Mouse (Mus musculus) CH12.LX (cell line): ENCODE results near the gene Ace. TPM values are rescaled to one million over a fixed set of nuclear protein-coding genes. Genes with fewer than 3 reads are reported as not detected.
A peak's percentile ranks its signal among the peaks of the same experiment; 100 is the strongest.

Experiments
- DNase-seq: peaks from one replicate; pipeline ENCODE4 v3.0.0-alpha.2; 2013; ENCODE audit errors: extremely low read depth
- H3K27ac ChIP-seq: 2 replicates; pipeline ENCODE4 v1.5.1; 2012; ENCODE audit warnings: low read depth, mild to moderate bottlenecking, control low read depth, moderate library complexity; ENCODE audit not compliant: insufficient read depth
- H3K27me3 ChIP-seq: replicated peaks from 2 replicates; pipeline ENCODE3; 2012; ENCODE audit warnings: inconsistent platforms
- H3K36me3 ChIP-seq, 2 experiments: replicated peaks in 1 of 2; 2 replicates each; pipeline versions ENCODE3 to v1.6.1; 2012; ENCODE audit warnings: inconsistent platforms in 1 of 2, low read length in 1 of 2, mild to moderate bottlenecking in 1 of 2, mixed read lengths in 1 of 2, moderate library complexity in 1 of 2; ENCODE audit not compliant: control insufficient read depth in 1 of 2, insufficient read depth in 1 of 2
- H3K4me1 ChIP-seq, 2 experiments: 2 replicates each; pipeline ENCODE4 v1.6.1; 2012; ENCODE audit warnings: inconsistent platforms in 1 of 2, moderate library complexity in 1 of 2; ENCODE audit not compliant: insufficient read depth in 2 of 2, control insufficient read depth in 1 of 2
- H3K4me2 ChIP-seq: 2 replicates; pipeline ENCODE4 v1.6.1; 2012; ENCODE audit warnings: low read depth, mild to moderate bottlenecking, control low read depth; ENCODE audit not compliant: poor library complexity, insufficient read depth, severe bottlenecking
- H3K4me3 ChIP-seq, 3 experiments: fragments of 150-350 bp in 1 of 3; sonication (generic) in 1 of 3; replicated peaks in 1 of 3; 2 replicates each; pipeline versions ENCODE3 to v1.5.1; 2011 to 2012; ENCODE audit warnings: low read depth in 2 of 3, low read length in 2 of 3, mild to moderate bottlenecking in 2 of 3, moderate library complexity in 2 of 3, control low read depth in 1 of 3, improper control_type of control experiment in 1 of 3, inconsistent platforms in 1 of 3, mixed read lengths in 1 of 3; ENCODE audit not compliant: poor library complexity in 1 of 3
- H3K79me2 ChIP-seq: replicated peaks from 2 replicates; pipeline ENCODE4 v1.6.1; 2012; ENCODE audit warnings: mild to moderate bottlenecking, moderate library complexity; ENCODE audit not compliant: control insufficient read depth, poor library complexity, insufficient read depth, severe bottlenecking; ENCODE audit errors: extremely low read depth
- H3K9ac ChIP-seq: 2 replicates; pipeline ENCODE4 v1.6.1; 2012; ENCODE audit warnings: low read depth, mild to moderate bottlenecking, control low read depth, moderate library complexity; ENCODE audit not compliant: insufficient read depth
- H3K9me3 ChIP-seq: replicated peaks from 2 replicates; pipeline ENCODE3; 2012; ENCODE audit warnings: low read length, inconsistent platforms, mixed read lengths
- BHLHE40 ChIP-seq: IDR thresholded peaks from 2 replicates; pipeline ENCODE4 v1.6.1; 2011; ENCODE audit warnings: mild to moderate bottlenecking, low read depth, low read length, improper control_type of control experiment
- CHD1 ChIP-seq: IDR thresholded peaks from 2 replicates; pipeline ENCODE4 v1.6.1; 2012; ENCODE audit warnings: low read depth, low read length, improper control_type of control experiment, inconsistent platforms
- CHD2 ChIP-seq: IDR thresholded peaks from 2 replicates; pipeline ENCODE4 v1.6.1; 2011; ENCODE audit warnings: low read length, improper control_type of control experiment
- CTCF ChIP-seq, 2 experiments: IDR thresholded peaks in 1 of 2; conservative IDR thresholded peaks in 1 of 2; 2 replicates each; pipeline ENCODE4 v1.5.1; 2011 to 2012; ENCODE audit warnings: low read depth in 2 of 2, low read length in 2 of 2, improper control_type of control experiment in 1 of 2, inconsistent platforms in 1 of 2, mild to moderate bottlenecking in 1 of 2, moderate library complexity in 1 of 2
- ELF1 ChIP-seq: IDR thresholded peaks from 2 replicates; pipeline ENCODE4 v1.6.1; 2014; ENCODE audit warnings: low read depth, mild to moderate bottlenecking, inconsistent platforms, low read length, improper control_type of control experiment
- EP300 ChIP-seq: IDR thresholded peaks from 2 replicates; pipeline ENCODE4 v1.6.1; 2011; ENCODE audit warnings: low read length, improper control_type of control experiment
- ETS1 ChIP-seq: conservative IDR thresholded peaks from 2 replicates; pipeline ENCODE4 v1.6.1; 2012; ENCODE audit warnings: low read depth, mild to moderate bottlenecking, inconsistent platforms, low read length, improper control_type of control experiment, moderate library complexity
- GABPA ChIP-seq: IDR thresholded peaks from 2 replicates; pipeline ENCODE4 v1.6.1; 2012; ENCODE audit warnings: low read depth, low read length, improper control_type of control experiment, inconsistent platforms; ENCODE audit not compliant: insufficient replicate concordance
- HCFC1 ChIP-seq: IDR thresholded peaks from 2 replicates; pipeline ENCODE4 v1.6.1; 2012; ENCODE audit warnings: low read depth, mild to moderate bottlenecking, inconsistent platforms, low read length, improper control_type of control experiment
- IRF4 ChIP-seq: IDR thresholded peaks from 2 replicates; pipeline ENCODE4 v1.6.1; 2014; ENCODE audit warnings: low read depth, mild to moderate bottlenecking, inconsistent platforms, low read length, improper control_type of control experiment
- JUN ChIP-seq: IDR thresholded peaks from 2 replicates; pipeline ENCODE4 v1.6.1; 2011; ENCODE audit warnings: low read depth, mild to moderate bottlenecking, low read length, improper control_type of control experiment, moderate library complexity; ENCODE audit not compliant: insufficient read depth
- JUND ChIP-seq: conservative IDR thresholded peaks from 2 replicates; pipeline ENCODE4 v1.6.1; 2011; ENCODE audit warnings: low read depth, low read length, improper control_type of control experiment
- KAT2A ChIP-seq: IDR thresholded peaks from 2 replicates; pipeline ENCODE4 v1.6.1; 2012; ENCODE audit warnings: low read length, improper control_type of control experiment, inconsistent platforms; ENCODE audit not compliant: insufficient replicate concordance
- MAZ ChIP-seq: IDR thresholded peaks from 2 replicates; pipeline ENCODE4 v1.6.1; 2012; ENCODE audit warnings: low read depth, mild to moderate bottlenecking, inconsistent platforms, low read length, improper control_type of control experiment, moderate library complexity
- MYC ChIP-seq: IDR thresholded peaks from 2 replicates; pipeline ENCODE4 v1.6.1; 2011; ENCODE audit warnings: low read depth, mild to moderate bottlenecking, improper control_type of control experiment, low read length
- NELFE ChIP-seq: IDR thresholded peaks from 2 replicates; pipeline ENCODE4 v1.6.1; 2011; ENCODE audit warnings: low read depth, low read length, improper control_type of control experiment
- PAX5 ChIP-seq: IDR thresholded peaks from 2 replicates; pipeline ENCODE4 v1.6.1; 2012; ENCODE audit warnings: low read length, inconsistent platforms, mixed read lengths
- POLR2A ChIP-seq: IDR thresholded peaks from 2 replicates; pipeline ENCODE4 v1.6.1; 2011; ENCODE audit warnings: low read depth, mild to moderate bottlenecking, improper control_type of control experiment, low read length
- POLR2AphosphoS2 ChIP-seq: IDR thresholded peaks from 2 replicates; pipeline ENCODE4 v1.6.1; 2011; ENCODE audit warnings: low read depth, low read length, improper control_type of control experiment
- RAD21 ChIP-seq: IDR thresholded peaks from 2 replicates; pipeline ENCODE4 v1.6.1; 2011; ENCODE audit warnings: low read depth, mild to moderate bottlenecking, low read length, improper control_type of control experiment, moderate library complexity
- RCOR1 ChIP-seq: conservative IDR thresholded peaks from 2 replicates; pipeline ENCODE4 v1.6.1; 2012; ENCODE audit warnings: low read depth, mild to moderate bottlenecking, inconsistent platforms, low read length, improper control_type of control experiment
- SIN3A ChIP-seq: IDR thresholded peaks from 2 replicates; pipeline ENCODE4 v1.6.1; 2012; ENCODE audit warnings: low read length, improper control_type of control experiment, inconsistent platforms
- SMC3 ChIP-seq: IDR thresholded peaks from 2 replicates; pipeline ENCODE4 v1.6.1; 2011; ENCODE audit warnings: low read depth, low read length, improper control_type of control experiment
- TBP ChIP-seq: conservative IDR thresholded peaks from 2 replicates; pipeline ENCODE4 v1.6.1; 2011; ENCODE audit warnings: low read depth, low read length, improper control_type of control experiment
- UBTF ChIP-seq: IDR thresholded peaks from 2 replicates; pipeline ENCODE4 v1.6.1; 2012; ENCODE audit warnings: low read depth, mild to moderate bottlenecking, inconsistent platforms, low read length, improper control_type of control experiment, moderate library complexity
- USF1 ChIP-seq: IDR thresholded peaks from 2 replicates; pipeline ENCODE4 v1.6.1; 2014; ENCODE audit warnings: low read depth, mild to moderate bottlenecking, inconsistent platforms, low read length, improper control_type of control experiment
- USF2 ChIP-seq: conservative IDR thresholded peaks from 2 replicates; pipeline ENCODE4 v1.6.1; 2011; ENCODE audit warnings: low read depth, low read length, improper control_type of control experiment
- ZC3H11A ChIP-seq: IDR thresholded peaks from 2 replicates; pipeline ENCODE4 v1.6.1; 2012; ENCODE audit warnings: low read depth, mild to moderate bottlenecking, inconsistent platforms, low read length, improper control_type of control experiment
- ZKSCAN1 ChIP-seq: IDR thresholded peaks from 2 replicates; pipeline ENCODE4 v1.6.1; 2012; ENCODE audit warnings: low read depth, inconsistent platforms, low read length, improper control_type of control experiment, borderline replicate concordance
- ZNF384 ChIP-seq: IDR thresholded peaks from 2 replicates; pipeline ENCODE4 v1.6.1; 2012; ENCODE audit warnings: low read depth, low read length, improper control_type of control experiment, inconsistent platforms
- dilution Hi-C: fragments of 300-500 bp; cut with MboI; formaldehyde crosslinking; loops from 2 replicates; pipeline ENCODE4 v1.14.3; 2020; ENCODE audit warnings: low sequenced_read_pairs; ENCODE audit not compliant: extremely low pct_unique_long_range_greater_than_20kb, extremely low pct_ligation_motif_present
- in situ Hi-C: fragments of 300-500 bp; cut with MboI; formaldehyde crosslinking; loops from 3 replicates; pipeline ENCODE4 v1.14.3; 2019; ENCODE audit warnings: low sequenced_read_pairs, low pct_ligation_motif_present, low pct_unique_long_range_greater_than_20kb, mixed read lengths
- polyA plus RNA-seq: library from polyadenylated mRNA; unstranded; fragments of >175 nt; gene quantifications from 2 replicates; pipeline ENCODE4 v1.2.1, GENCODE M21; 2012; ENCODE audit warnings: low read depth; ENCODE audit not compliant: insufficient read length
- total RNA-seq, 2 experiments: library from RNA; depleted of rRNA; stranded (reverse); fragments of 300-350 nt in 1 of 2; fragments of >200 nt in 1 of 2; gene quantifications; 2 replicates each; pipeline ENCODE4 v1.2.3; 2012 to 2014

Ace gene
- total and polyA plus RNA-seq, 3 experiments, result 0.08 TPM; not detected in 2

DNA sequence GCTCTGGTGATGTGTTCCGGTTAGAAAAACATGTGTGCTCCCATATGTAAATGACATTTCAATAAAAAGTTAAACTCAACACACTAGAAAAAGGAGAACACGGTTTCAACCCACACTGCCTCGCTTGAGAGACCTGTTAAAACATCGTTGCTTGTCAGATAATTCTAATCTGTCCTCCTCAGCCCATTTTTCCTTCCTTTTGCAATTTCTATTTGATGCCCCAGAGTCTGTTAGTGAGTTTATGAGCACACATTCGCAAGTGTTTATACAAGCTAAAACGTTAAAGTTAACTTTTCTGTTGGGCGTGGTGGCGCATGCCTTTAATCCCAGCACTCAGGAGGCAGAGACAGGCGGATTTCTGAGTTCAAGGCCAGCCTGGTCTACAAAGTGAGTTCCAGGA, 67.2 kb downstream of the Ace start:
- dilution Hi-C loops, result no loop called here
- no peak overlapping the region for H3K4me3 ChIP-seq
- no peak for TF ChIP-seq ZKSCAN1
- TF ChIP-seq USF1, result no peak
- no peak for TF ChIP-seq ZC3H11A
- TF ChIP-seq, all 38 proteins: peak for 0
- Histone ChIP-seq H3K9ac (no peak overlapping the region), H3K27me3 (no peaks in the 10 kb centered on the region), H3K4me2 (no peak overlapping the region), H3K9me3 (no peaks in the 10 kb centered on the region), H3K36me3 (peaks cover 0 to 15% of the 10 kb centered on the region in 2 experiments), H3K4me1 (peaks cover 3 to 39% of the 10 kb centered on the region in 2 experiments; a peak in 3 of 4 replicates), H3K79me2 (peaks cover 33% of the 10 kb centered on the region), H3K27ac (no peak overlapping the region)
- in situ Hi-C loops, result no loop called here
- DNase-seq, result no peak

DNA sequence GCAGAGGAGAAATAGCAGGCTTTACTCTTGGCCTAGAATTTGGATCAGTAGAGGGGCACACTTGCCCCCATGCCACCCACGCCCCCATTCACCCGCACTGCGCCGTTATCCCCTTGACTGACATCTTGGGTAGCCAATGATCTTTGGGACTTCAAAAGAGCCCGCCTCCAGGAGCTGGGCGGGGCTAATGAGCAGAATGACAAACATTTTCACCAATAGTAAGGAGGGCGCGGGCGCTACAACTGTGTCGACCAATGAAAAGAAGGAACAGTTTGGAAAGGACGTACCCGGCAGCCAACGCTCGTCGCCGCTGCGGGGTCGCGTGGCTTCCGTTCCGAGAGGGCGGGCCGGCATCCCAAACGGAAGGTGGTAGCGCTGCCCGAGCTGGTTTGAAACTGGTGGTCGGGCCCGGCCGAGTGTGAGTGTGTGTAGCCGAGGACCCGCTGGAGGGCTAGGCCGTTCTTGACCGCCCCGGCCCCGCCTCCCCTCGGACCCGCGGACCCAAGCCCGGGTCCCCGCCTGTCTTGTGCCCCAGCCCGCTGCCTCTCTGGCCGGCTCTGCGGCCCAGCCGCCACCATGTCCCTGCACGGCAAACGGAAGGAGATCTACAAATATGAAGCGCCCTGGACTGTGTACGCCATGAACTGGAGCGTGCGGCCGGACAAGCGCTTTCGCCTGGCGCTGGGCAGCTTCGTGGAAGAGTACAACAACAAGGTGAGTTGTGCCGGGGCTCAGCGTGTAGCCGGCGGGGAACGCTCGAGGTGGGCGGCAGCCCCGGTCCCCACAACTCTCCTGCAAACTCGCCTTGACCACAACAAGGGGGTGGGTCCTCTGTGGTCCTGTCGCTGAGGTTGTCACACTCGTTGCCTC, 69.0 kb downstream of the Ace start, which contains the start of gene Dcaf7:
Gene Dcaf7, plus strand, starts transcription at position 325 of the 870 bp plus-strand sequence.
- dilution Hi-C loops, result no loop called here
- Histone ChIP-seq H3K9ac (peak within 1 kb of the TSS; percentile 73), H3K9me3 (no peaks in the 10 kb centered on the region), H3K4me1 (peaks cover 8 to 49% of the 10 kb centered on the region in 2 experiments), H3K27ac (peak within 1 kb of the TSS; percentile 55), H3K36me3 (peaks cover 0 to 24% of the 10 kb centered on the region in 2 experiments), H3K27me3 (no peaks in the 10 kb centered on the region), H3K4me2 (peak within 1 kb of the TSS; percentile 75), H3K4me3 (peak within 1 kb of the TSS; percentile 80 to 97 (median 91)), H3K79me2 (peaks cover 48% of the 10 kb centered on the region)
- DNase-seq, result peak; percentile 99
- in situ Hi-C loops, result no loop called here
- TF ChIP-seq CHD1 (no peak), UBTF (peak; percentile 58; the same call in 1 of the 2 replicates), GABPA (no peak; the same call in 1 of the 2 replicates), ZNF384 (no peak), SIN3A (peak; percentile 89), USF1 (peak; percentile 81), JUN (no peak), POLR2AphosphoS2 (peak; percentile 37; the same call in 1 of the 2 replicates), BHLHE40 (peak; percentile 14), EP300 (no peak), CTCF (conservative IDR thresholded peaks at IDR 0.05 in 1 of 2, IDR thresholded peaks at IDR 0.05 in 1 of 2; ENCODE audit: low read depth in 2 of 2, low read length in 2 of 2) (no peak), MYC (peak; percentile 45; the same call in 1 of the 2 replicates), TBP (peak; percentile 61; the same call in 1 of the 2 replicates), USF2 (peak; percentile 61; the same call in 1 of the 2 replicates), MAZ (peak; percentile 49; the same call in 1 of the 2 replicates), SMC3 (no peak), RCOR1 (no peak), CHD2 (peak; percentile 98), HCFC1 (peak; percentile 85), ZC3H11A (no peak), ZKSCAN1 (no peak), JUND (0 out of 2 replicates have a peak, but pooled peaks have one; percentile 18), NELFE (peak; percentile 72), ETS1 (no peak), ELF1 (peak; percentile 71), IRF4 (0 out of 2 replicates have a peak, but pooled peaks have one; percentile 39), PAX5 (no peak), KAT2A (peak; percentile 82; the same call in 1 of the 2 replicates), POLR2A (peak; percentile 76), RAD21 (no peak)
